Mouse (Mus musculus) heart, postnatal 0 days (tissue): ENCODE measurements around the gene Ulk1.

Experiments
- CTCF ChIP-seq: IDR thresholded peaks from 2 replicates; pipeline ENCODE4 v1.5.1; 2016; ENCODE audit warnings: antibody characterized with exemption, control low read depth, low read depth
- EP300 ChIP-seq: IDR thresholded peaks from 2 replicates; pipeline ENCODE4 v1.6.1; 2016; ENCODE audit warnings: antibody characterized with exemption, low read depth

GRCm38 (mm10) chr5:110778263-110778662 lies 31.6 kb downstream of the Ulk1 start:
- TF ChIP-seq CTCF (no peak), EP300 (no peak)
